Mouse (Mus musculus) thymus, adult 2 months (tissue): Measurements from ENCODE around the gene Ckb.

ENCODE experiments used
- CTCF ChIP-seq: fragments of 200-500 bp; IDR thresholded peaks from 2 replicates; pipeline ENCODE4 v1.5.1; 2012; ENCODE audit warnings: mild to moderate bottlenecking, control low read depth, low read length, moderate library complexity, borderline replicate concordance; ENCODE audit not compliant: control insufficient read depth, poor library complexity, insufficient read depth; ENCODE audit errors: extremely low read depth
- POLR2A ChIP-seq: fragments of 200-500 bp; IDR thresholded peaks from 2 replicates; pipeline ENCODE4 v1.6.1; 2012; ENCODE audit warnings: mild to moderate bottlenecking, low read length, control low read depth, moderate library complexity; ENCODE audit not compliant: control insufficient read depth, poor library complexity, insufficient read depth; ENCODE audit errors: extremely low read depth

GRCm38 (mm10) chr12:111698346-111698913 lies 26.3 kb upstream of the Ckb start:
- TF ChIP-seq POLR2A (no peak), CTCF (no peak)
